Mouse (Mus musculus) activated CD4-positive, CD25-positive, alpha-beta regulatory T cell, adult 4 months (primary cell): ENCODE data around the gene Wnt3. TPM values are rescaled to one million over a fixed set of nuclear protein-coding genes. Genes with fewer than 3 reads are reported as not detected.

ENCODE experiments used
- ATAC-seq: one replicate; pipeline ENCODE4 v1.8.0; 2017
- polyA plus RNA-seq, 2 experiments: library from polyadenylated mRNA; unstranded; fragments of 100-300 nt; shearing (Covaris generic); gene quantifications; one replicate each; pipeline ENCODE4 v1.2.1; 2017

Wnt3 gene
- polyA plus RNA-seq, 2 experiments from 2014 or later = 1.4 to 2.9 TPM

GRCm38 (mm10) chr11:103772505-103773386 is 1.2 kb upstream of the Wnt3 start:
- no peak for ATAC-seq

- no peak for ATAC-seq
These were observed 229 bp downstream of the Wnt3 start for GRCm38 (mm10) chr11:103774228-103774530.

GRCm38 (mm10) chr11:103780152-103780551 is 6.2 kb downstream of the Wnt3 start:
- no peak for ATAC-seq

- ATAC-seq = no peak
These were observed 16.0 kb downstream of the Wnt3 start for GRCm38 (mm10) chr11:103789951-103790350.

GRCm38 (mm10) chr11:103801128-103801527 is 27.2 kb downstream of the Wnt3 start:
- no peak for ATAC-seq

GRCm38 (mm10) chr11:103804126-103804525 is 30.2 kb downstream of the Wnt3 start:
- ATAC-seq = no peak

GRCm38 (mm10) chr11:103804804-103805203 is 30.9 kb downstream of the Wnt3 start:
- no peak for ATAC-seq

GRCm38 (mm10) chr11:103807966-103808365 is 34.0 kb downstream of the Wnt3 start:
- ATAC-seq = no peak

GRCm38 (mm10) chr11:103808771-103809610 is 35.0 kb downstream of the Wnt3 start:
- ATAC-seq = no peak

GRCm38 (mm10) chr11:103809611-103810598 is 36.0 kb downstream of the Wnt3 start:
- ATAC-seq = no peak

- no peak for ATAC-seq
These were observed 36.7 kb downstream of the Wnt3 start for GRCm38 (mm10) chr11:103810631-103811030.

- ATAC-seq = no peak
These were observed 37.3 kb downstream of the Wnt3 start for GRCm38 (mm10) chr11:103811246-103811645.

- ATAC-seq = no peak
These were observed 40.9 kb downstream of the Wnt3 start for GRCm38 (mm10) chr11:103814808-103815207.

GRCm38 (mm10) chr11:103815986-103816385 is 42.0 kb downstream of the Wnt3 start:
- ATAC-seq = no peak

- no peak for ATAC-seq
These were observed 42.8 kb downstream of the Wnt3 start for GRCm38 (mm10) chr11:103816719-103817118.

- no peak for ATAC-seq
These were observed 53.3 kb downstream of the Wnt3 start for GRCm38 (mm10) chr11:103827201-103827600.

- ATAC-seq = no peak
These were observed 54.9 kb downstream of the Wnt3 start for GRCm38 (mm10) chr11:103828866-103829265.

GRCm38 (mm10) chr11:103829956-103830355 is 56.0 kb downstream of the Wnt3 start:
- no peak for ATAC-seq

GRCm38 (mm10) chr11:103830476-103830875 is 56.5 kb downstream of the Wnt3 start:
- no peak for ATAC-seq

GRCm38 (mm10) chr11:103831766-103832165 is 57.8 kb downstream of the Wnt3 start:
- no peak for ATAC-seq

GRCm38 (mm10) chr11:103832331-103832730 is 58.4 kb downstream of the Wnt3 start:
- no peak for ATAC-seq

GRCm38 (mm10) chr11:103838955-103839354 is 65.0 kb downstream of the Wnt3 start:
- no peak for ATAC-seq
